Mouse (Mus musculus): ENCODE data around the gene Crlf1. TPM values are rescaled to one million over a fixed set of nuclear protein-coding genes. Genes with fewer than 3 reads are reported as not detected.
"Not testable (repeated sequence)": the region's sequence is repeated elsewhere in the genome, so short reads cannot be mapped to it uniquely, and the experiment has no call there.

The Crlf1 gene
- polyA plus RNA-seq, 2 experiments from 2014 or later, result not detected

DNA sequence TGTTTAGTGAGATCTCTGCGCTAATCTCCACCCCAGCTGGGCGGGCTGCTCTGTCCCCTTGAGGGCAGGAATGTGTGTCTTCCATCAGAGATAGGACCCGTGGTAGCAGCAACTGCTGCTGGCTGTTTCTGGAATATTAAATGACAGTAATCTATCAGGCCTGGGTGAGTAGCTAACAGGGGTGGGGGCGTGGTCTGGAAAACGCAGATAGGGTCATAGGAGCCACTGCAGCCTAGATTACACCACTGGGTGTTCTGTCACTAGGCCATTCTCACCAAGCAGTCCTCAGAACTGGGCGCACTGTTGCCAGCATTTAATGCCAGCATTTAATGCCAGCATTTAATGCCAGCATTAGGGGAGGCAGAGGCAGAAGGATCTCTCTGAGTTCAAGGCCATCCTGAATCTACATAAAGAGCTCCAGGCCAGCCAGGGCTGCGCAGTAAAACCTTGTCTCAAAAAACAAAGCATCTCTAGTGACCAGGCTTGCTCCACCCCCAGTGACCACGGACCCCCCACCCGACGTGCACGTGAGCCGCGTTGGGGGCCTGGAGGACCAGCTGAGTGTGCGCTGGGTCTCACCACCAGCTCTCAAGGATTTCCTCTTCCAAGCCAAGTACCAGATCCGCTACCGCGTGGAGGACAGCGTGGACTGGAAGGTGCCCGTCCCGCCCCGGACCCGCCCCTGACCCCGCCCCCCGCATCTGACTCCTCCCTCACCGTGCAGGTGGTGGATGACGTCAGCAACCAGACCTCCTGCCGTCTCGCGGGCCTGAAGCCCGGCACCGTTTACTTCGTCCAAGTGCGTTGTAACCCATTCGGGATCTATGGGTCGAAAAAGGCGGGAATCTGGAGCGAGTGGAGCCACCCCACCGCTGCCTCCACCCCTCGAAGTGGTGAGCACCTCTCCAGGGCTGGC, 7.7 kb downstream of the Crlf1 start:
- ATAC-seq, result peak; percentile 40

DNA sequence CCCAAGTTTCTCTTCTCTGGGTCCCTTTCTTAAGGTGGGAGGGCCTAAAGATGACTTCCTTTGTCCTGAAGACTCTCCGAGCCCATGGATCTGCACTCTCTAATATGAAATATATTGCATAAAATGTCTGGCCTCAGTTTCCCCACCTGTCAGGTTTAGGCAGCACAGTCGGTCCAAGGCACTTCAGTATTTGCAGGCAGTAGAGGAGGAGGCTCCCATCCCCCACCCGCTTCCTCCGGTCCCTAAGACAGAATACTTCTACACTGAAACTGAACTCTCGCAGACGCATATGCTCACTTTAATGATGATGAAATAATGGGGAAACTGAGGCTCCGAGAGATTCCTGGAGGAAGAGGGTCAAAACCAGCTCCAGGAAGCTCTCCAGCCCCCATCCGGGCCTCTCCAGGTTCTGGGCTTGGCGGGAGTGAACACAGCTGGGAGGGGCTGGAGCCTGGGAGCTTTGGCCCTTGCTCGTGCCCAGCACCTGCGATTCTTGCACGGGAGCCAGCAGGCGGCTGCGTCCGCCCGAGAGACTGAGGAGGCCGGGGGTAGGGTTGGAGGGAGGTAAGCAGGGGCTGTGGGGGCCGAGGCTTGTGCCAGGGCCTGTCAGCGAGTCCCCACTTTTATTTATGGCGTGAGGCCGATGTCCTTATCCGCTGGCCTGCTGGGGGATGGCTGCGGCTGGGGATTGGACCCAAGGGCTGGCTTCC, 9.0 kb downstream of the Crlf1 start:
- ATAC-seq, result no peak

DNA sequence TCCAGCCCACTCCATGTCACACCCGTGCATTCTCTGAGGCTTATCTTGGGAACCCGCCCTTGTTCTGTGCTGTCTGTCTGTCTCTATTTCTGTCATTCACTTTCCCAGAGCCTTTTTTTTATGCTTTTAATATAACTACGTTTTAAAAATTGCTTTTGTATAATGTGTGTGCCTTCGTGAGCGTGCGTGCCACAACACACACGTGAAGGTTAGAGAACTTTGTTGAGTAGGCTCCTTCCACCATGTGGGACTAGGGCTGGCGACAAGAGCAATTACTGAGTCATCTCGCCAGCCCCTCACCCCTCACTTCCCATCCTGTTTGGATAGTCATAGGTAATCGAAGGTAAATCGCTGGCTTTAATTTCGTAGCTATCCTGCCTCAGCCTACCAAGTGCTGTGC, 9.6 kb downstream of the Crlf1 start:
- no peak for ATAC-seq

DNA sequence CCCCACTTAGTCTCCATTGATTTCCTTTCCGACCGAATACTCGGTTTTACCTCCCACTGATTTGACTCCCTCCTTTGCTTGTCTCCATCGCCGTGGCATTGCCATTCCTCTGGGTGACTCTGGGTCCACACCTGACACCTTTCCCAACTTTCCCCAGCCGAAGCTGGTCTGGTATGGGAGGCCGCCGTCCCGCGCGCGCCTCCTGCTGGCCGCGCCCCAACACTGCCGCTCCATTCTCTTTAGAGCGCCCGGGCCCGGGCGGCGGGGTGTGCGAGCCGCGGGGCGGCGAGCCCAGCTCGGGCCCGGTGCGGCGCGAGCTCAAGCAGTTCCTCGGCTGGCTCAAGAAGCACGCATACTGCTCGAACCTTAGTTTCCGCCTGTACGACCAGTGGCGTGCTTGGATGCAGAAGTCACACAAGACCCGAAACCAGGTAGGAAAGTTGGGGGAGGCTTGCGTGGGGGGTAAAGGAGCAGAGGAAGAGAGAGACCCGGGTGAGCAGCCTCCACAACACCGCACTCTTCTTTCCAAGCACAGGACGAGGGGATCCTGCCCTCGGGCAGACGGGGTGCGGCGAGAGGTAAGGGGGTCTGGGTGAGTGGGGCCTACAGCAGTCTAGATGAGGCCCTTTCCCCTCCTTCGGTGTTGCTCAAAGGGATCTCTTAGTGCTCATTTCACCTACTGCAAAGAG, 10.2 kb downstream of the Crlf1 start:
- ATAC-seq, result no peak

DNA sequence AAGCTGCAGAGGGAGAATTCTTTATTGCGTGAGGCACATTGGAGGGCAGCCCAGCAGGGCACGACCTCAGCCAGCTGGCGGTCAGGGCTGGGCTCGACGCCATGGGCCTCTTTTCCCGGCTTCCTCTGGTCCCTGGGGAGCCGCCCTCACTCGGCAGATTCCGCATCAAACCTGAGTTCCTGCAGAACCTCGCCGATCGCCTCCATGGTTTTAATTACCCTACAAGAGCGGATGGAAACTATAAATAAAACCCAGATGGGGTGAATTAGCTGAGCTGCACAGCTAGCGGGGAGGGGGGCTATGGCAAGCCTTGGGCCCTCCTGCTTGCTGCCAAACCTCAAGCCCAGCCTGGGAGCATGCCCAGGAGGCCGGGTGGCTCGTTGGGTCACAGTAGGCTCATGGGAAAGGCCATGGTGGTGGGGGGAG, 11.3 kb downstream of the Crlf1 start:
- ATAC-seq, result no peak

DNA sequence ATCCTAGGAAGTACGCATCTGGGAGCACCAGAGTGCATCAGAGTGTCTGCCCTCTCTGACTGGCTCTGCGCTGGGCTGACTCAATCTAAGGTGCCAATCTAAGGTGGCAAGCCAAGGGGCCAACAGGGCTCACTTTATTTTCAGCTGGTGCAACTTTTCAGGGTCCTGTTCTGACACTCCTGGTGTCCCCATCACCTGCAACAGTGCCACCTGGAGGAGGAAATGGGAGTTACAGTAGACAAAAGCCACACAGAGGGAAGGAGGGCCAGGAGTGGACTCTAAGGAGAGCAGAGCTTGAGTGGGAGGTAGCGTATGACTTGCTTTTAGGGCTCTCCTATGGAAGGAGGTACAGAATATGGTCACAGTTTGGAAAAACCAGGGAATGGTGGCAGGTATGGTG, 11.9 kb downstream of the Crlf1 start:
- no peak for ATAC-seq

DNA sequence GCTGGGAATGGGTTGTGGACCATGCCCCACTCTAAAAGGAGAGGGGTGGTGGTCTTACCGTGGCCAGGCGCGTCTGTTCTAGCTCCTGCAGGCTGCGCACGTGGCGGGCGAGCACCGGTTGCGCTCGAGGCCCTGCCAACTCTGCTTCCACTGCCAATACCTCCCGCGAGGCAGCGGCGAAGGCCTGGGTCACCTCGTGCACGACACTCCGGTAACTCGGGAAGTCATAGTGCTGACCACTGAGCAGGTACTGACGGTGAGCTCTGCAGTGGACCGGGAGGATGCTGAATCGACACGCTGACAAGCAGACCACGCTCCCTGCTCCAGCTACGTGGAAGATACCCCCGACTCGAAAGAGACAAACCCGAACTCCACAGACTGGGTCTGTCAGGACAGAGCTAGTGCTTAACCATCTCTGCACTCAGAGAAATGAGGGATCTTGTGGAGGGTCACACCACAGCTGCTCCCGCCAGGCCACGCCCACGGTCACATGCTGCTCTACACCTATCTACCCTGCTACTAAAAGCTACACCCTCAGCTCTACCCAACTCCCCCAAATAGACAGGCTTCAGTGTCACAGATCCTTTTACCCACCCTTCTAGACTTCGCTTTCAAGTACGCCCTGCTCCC, 12.9 kb downstream of the Crlf1 start:
- ATAC-seq, result peak; percentile 4

DNA sequence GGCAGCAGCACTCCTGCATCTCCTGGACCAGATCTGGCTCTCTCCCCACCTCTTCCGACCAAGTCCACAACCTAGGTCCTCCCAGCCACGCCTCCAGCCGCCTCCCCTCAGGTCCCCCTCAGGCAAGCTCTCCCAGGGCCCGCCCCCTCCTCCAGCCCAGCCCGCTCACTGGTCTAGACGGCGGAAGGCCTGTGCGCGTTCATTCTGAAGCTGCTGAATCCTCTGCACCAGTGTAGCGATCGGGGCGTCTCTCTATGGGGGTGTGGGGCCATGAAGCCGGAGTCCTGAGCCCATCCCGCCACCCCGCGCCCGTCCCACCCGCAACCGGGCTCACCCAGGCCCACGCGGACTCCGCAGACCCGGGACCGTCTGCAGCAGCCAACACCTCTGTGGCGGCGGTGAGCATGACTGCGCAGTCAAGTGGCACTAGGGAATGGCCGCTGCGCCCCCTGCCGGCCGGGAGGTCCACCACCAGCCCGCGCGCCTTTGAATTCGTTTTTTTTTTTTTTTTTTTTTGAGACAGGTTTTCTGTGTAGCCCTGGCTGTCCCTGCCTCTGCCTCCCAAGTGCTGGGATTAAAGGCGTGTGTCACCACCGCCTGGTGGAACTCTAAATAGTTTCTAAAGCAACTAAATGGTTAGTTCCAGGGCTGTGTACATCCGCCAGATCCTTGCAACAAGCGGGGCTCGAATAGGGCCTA, 13.5 kb downstream of the Crlf1 start, which contains the start of gene Rex1bd:
Gene Rex1bd (minus strand): TSS at position 425 of the 699 bp plus-strand sequence.
- peak; percentile 51 for ATAC-seq

DNA sequence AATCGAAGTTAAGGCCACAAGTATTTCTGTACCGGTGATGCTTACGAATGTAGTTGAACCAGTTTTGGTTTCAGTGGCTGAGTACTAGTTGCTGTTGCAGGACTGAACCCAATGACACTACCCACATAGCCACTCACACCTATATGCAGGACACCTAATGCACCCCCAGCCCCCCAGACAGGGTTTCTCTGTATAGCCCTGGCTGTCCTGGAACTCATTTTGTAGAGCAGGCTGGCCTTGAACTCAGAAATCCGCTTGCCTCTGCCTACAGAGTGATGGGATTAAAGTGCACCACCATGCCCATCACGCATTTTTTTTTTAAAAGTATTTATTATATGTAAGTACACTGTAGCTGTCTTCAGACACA, 14.1 kb downstream of the Crlf1 start:
- ATAC-seq, result no peak

DNA sequence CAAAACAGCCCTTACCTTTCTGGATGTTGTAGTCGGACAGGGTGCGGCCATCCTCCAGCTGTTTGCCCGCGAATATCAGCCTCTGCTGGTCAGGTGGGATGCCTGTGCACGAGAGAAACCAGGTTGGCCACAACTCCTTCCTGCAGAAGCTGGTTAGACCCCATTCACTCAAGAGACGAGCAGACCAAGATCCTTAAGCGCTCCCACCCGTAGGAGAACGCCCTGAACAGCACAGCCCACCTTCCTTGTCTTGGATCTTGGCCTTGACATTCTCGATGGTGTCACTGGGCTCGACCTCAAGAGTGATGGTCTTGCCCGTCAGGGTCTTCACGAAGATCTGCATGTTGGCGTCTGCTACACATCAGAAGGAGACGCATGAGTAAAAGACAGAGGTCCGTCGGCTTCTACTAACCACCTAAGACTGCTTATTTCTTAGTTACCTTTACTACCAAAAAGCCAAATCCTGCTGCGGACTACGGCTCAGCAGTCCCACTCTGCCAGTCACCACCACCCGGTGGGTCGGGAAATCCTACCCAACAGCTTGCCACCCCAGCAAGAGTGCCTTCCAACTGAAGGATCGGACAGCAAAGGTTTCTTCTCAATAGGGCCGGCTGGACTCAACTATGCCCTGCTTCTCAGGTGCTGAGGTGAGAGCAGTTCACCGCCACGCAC, 16.5 kb downstream of the Crlf1 start:
- no peak for ATAC-seq

DNA sequence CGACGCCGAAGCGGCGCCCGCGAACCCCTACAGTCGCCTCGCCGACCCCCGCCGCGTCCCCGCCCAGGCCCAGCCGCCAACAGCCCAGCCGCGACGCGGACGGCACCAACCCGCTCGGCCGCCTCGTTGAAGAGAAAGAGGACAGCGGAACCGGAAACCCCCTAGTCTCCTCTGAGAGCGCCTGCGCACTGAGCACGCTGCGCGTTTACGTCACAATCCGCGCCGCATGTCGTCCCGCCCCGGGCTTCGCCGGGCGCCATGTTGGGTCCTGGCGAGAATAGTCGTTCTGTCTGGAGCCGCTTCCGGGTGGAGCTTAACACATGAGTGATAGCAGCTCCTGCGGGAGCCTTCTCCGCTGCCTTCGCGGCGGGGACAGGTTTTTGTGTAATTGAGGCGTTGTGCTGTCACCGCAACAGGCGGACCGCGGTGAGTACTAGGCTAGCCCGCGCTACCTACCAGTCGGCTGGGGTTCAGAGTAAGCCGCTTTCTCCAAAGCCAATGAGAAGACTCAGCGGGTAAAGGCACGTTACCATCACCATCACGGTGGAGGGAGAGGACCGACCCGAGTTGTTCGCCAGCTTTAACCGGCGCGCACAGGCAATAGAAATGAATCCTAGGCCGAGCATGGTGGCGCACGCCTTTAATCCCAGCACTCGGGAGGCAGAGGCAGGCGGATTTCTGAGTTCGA, 17.4 kb downstream of the Crlf1 start, which contains the start of gene Uba52:
Gene Uba52 (minus strand): TSS at position 574 of the 688 bp plus-strand sequence.
- ATAC-seq, result peak; percentile 73

DNA sequence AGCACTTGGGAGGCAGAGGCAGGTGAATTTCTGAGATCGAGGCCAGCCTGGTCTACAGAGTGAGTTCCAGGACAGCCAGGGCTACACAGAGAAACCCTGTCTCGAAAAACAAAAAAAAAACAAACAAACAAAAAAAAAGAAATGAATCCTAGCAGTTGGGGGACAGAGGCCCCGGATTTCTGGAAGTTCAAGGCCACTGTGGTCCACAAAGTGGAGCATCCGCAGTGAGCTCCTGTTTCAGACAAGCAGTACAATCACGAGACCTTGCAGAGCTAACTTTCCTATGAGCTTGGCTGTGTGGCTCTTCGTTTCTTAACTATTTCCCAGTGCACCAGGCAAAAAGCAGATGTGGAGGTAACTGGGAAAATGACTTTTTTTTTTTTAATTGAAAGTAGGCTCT, 18.2 kb downstream of the Crlf1 start:
- ATAC-seq, result not testable (repeated sequence)

DNA sequence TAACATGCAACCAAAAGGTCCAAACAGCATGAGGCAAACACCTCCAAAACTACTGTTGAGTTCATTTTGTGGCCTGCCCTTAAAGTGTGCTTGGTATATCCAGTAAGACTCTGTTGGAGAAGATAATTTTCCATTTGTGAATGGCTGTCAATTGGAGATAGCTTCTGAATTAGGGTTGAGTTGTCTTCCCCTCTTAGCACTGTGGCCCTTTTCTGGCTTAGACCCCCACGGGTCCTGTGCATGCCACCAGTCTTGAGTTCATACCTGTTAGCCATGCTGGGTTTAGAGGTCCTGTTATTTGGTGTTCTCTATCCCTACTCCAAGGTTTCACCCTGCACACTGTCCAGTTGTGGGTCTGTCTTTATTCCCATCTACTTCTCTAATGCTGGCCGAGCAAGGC, 18.8 kb downstream of the Crlf1 start:
- ATAC-seq, result no peak

DNA sequence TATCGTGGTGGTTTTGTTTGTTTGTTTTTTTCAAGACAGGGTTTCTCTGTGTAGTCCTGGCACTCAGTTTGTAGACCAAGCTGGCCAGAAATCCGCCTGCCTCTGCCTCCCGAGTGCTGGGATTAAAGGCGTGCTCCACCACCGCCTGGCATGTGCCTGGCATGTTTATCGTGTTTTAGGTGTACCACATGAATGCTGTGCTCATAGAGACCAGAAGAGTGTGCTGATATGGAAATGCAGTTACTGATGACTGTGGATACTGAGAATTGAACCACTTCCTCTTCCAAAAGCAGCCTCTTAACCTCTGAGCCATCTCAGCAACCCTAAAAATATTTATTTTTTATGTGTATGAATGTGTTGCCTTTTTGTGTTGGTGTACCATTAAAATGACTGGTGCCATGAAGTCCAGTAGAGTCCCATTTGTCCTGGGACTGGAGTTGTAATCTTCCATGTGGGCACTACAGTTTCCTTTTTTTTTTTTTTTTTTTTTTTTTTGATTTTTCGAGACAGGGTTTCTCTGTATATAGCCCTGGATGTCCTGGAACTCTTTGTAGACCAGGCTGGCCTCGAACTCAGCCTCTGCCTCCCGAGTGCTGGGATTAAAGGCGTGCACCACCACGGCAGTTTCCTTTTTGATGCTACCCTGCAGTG, 19.4 kb downstream of the Crlf1 start:
- ATAC-seq, result peak; percentile 30

DNA sequence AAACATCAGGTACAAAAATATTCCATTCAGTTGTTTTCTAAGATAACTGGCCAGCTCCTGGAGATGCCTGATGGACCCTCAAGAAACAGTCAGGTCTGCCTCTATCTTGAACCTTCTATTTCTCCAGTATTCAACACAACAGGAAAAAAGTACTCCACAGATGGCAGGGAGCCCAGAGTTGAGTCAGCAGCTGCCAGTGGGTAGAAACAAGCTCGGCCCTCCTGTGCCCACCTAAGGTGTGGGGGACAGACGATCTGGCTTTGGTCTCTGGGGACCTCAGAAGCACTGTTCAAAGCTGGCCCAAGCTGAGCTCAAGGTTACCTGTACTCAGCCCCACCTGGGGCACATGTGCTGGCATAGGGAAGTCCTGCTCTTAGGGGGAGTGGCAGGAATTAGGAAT, 20.5 kb downstream of the Crlf1 start:
- ATAC-seq, result no peak

DNA sequence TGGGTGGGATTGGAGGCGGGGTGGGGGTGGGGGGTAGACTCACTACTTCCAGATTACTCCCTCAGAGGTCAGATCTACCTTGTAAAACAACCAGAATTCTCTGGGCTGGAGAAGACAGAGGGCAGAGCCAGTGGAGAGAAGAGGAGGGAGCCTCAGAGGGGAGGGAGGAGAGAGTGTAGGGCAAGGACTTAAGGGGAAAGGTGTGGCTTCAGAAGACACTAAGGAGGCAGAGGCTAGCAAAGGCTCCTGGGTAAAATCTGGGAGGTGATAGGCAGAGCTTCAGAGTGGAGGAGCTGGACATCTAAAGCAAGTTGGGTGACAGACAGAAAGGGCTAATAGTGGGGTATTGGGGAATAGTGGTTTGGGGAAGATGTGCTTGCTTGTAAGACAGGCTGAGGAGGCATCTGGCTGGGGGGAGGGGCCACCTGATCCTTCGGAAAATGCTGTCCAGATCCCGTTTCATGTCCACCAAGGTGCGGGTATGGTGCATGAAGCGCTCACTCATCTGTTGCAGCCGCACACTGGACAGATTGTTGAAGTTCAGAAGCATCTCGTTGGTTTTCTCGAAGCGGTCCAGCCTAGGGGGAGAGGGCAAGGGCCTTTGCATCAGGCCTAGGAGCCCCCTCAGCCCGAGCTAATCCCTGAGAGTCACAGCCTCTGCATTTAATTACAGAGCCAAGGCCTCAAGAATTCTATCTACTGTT, 25.1 kb downstream of the Crlf1 start:
- no peak for ATAC-seq

DNA sequence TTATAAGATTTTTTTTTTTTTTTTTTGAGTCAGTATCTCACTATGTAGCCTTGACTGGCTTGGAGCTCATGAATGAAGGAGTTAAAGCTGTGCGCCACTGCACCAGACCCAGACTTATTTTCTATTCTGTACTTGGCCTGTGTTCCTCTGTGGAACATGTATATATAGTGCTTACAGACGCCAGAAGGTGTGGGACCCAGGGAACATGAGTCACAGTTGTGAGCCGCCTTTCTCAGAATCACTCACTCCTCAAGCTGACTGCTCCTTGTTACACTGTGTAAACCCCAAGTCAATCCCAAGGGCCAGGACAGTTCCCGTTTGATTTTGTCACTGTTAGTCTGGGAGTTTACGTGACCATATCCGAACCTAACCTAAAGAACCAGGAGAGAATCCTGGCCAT, 26.1 kb downstream of the Crlf1 start:
- ATAC-seq, result no peak

DNA sequence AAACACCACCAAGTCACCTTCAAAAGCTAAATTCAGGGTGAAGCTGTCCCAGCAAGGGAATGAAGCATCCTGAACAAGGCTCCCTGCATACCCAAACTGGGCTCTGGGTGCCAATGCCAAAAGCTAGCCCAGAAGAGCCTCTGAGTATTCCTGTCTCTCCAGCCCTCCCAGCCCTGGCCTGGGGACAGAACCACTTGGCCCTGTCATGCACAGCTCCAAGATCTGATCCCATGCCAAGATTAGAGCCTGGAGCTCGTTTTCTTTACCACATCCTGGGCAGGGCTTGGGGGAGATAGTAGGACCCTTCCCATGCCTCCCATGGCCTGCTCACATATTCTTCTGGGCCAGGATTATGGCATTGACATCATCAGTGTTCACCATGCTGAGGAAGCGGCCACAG, 26.6 kb downstream of the Crlf1 start:
- ATAC-seq, result no peak

DNA sequence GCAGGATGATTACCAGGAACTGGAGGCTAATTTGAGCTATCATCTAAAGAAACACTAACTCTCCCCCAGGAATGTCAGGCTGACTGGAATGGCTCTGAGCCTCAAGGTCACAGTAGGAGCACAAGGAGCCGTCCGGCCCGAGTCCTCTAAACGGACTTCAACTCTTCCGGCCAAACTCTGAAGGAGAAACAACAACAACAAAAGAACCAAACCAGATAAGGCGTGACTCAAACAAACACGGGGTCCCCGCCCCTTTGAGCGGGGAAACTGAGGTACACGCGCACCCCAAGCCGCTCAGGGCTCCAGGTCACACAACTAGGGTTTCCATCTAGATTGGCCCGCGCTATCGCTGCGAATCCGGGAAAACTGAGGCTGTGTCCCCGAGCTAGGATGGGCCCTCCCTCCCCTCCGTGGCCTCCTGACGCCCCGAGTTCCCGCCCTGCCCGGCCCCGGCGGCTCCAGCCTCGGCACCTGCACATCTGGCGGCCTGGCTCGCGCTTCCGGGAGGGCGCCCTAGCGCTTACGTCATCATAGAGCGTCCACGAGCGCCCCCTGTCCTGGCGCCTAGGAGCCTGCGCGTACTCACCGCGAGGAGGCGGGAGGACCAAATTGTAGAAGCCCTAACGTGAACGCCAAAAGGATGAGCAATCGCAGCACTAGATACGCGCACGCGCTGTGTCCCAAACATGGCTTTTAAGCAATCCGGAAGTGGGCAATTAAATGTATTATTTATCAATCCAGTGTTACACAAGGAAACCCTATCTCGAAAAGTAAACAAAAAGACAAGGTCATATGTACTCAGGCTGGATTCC, 29.8 kb downstream of the Crlf1 start:
- ATAC-seq, result peak; percentile 86
